Mouse (Mus musculus) Patski (cell line): Measurements from ENCODE around the gene Vmn1r22. TPM values are rescaled to one million over a fixed set of nuclear protein-coding genes. Genes with fewer than 3 reads are reported as not detected.
A peak's percentile ranks its signal among the peaks of the same experiment; 100 is the strongest.
"Not testable (repeated sequence)": the region's sequence is repeated elsewhere in the genome, so short reads cannot be mapped to it uniquely, and the experiment has no call there.

Experiments
- ATAC-seq: fragments of 100-300 bp; one replicate; pipeline ENCODE4 v1.8.0; 2021
- CTCF ChIA-PET: fragments of 350-600 bp; sonication (Branson Sonifier 250); formaldehyde crosslinking; loops from one replicate; lab custom pipeline; 2022; ENCODE audit warnings: inconsistent platforms; lab: Charles Lee
- POLR2A ChIA-PET: fragments of 350-600 bp; sonication (Branson Sonifier 250); formaldehyde crosslinking; loops from one replicate; lab custom pipeline; 2022; ENCODE audit warnings: antibody characterized with exemption, inconsistent platforms; lab: Charles Lee
- DNase-seq: peaks from one replicate; pipeline ENCODE4 v3.0.0-alpha.2; 2011; ENCODE audit warnings: low read depth, low spot score
- H3K27me3 ChIP-seq: fragments of 371-371 bp; one replicate; pipeline ENCODE4 v1.5.1; 2021
- CTCF ChIP-seq: fragments of 100-300 bp; IDR thresholded peaks from one replicate; pipeline ENCODE4 v1.5.1; 2021
- in situ Hi-C: fragments of 300-500 bp; cut with MboI; formaldehyde crosslinking; loops from 3 replicates; pipeline ENCODE4 v1.11.1; 2018; ENCODE audit warnings: low pct_unique_long_range_greater_than_20kb, mixed read lengths
- polyA plus RNA-seq: library from polyadenylated mRNA; unstranded; gene quantifications from one replicate; pipeline ENCODE4 v1.2.3, GENCODE M21; 2021

The Vmn1r22 gene
- polyA plus RNA-seq: not detected

- DNase-seq: no peak
- POLR2A ChIA-PET: no interaction called here
- peaks cover 8% of the 10 kb centered on the region for H3K27me3 ChIP-seq
- ATAC-seq: no peak
- CTCF ChIA-PET: no interaction called here
- no peak for TF ChIP-seq CTCF
- in situ Hi-C loops: no loop called here
These were observed at the start of gene Vmn1r22 for GRCm38 (mm10) chr6:57907928-57908327. Gene Vmn1r22, minus strand, starts transcription at chr6:57908028.

- TF ChIP-seq CTCF: no peak
- ATAC-seq: no peak
- ChIA-PET POLR2A (no interaction called here), CTCF (no interaction called here)
- in situ Hi-C loops: no loop called here
- peaks cover 19% of the 10 kb centered on the region for H3K27me3 ChIP-seq
- no peak for DNase-seq
These were observed 18.9 kb upstream of the Vmn1r22 start, which contains the start of gene Vmn1r23 for GRCm38 (mm10) chr6:57926738-57927137. Gene Vmn1r23, minus strand, starts transcription at chr6:57926838.

- ATAC-seq (peak; percentile 87), DNase-seq (no peak)
- ChIA-PET CTCF (interaction anchor here (0.6 to 2.2 kb wide), 17 partner anchors 9 to 325 kb away, joined by 3 to 7 read pairs (median 3); partner anchors contain the start of genes Vmn1r21 and Vopp1), POLR2A (no interaction called here)
- peaks cover 4% of the 10 kb centered on the region for H3K27me3 ChIP-seq
- in situ Hi-C loops: loop anchor here (10.0 kb wide), 2 partner anchors 115 to 255 kb away; no protein-coding TSS in a partner anchor
- peak; percentile 92 for TF ChIP-seq CTCF
These were observed 48.5 kb downstream of the Vmn1r22 start for GRCm38 (mm10) chr6:57859043-57860042.

- ATAC-seq, POLR2A ChIA-PET, DNase-seq, in situ Hi-C loops: not testable (repeated sequence)
- H3K27me3 ChIP-seq: peaks cover 11% of the 10 kb centered on the region
- CTCF ChIA-PET: interaction anchor here (1.7 kb wide), 1 partner anchor 8 kb away, joined by 3 read pairs; no protein-coding TSS in a partner anchor
These were observed 56.7 kb downstream of the Vmn1r22 start for GRCm38 (mm10) chr6:57851177-57851576.

- ATAC-seq: no peak
- peaks cover 11% of the 10 kb centered on the region for H3K27me3 ChIP-seq
- CTCF ChIA-PET: interaction anchor here (1.7 kb wide), 1 partner anchor 9 kb away, joined by 3 read pairs; no protein-coding TSS in a partner anchor
- in situ Hi-C loops: no loop called here
- DNase-seq: no peak
- TF ChIP-seq CTCF: no peak
- POLR2A ChIA-PET: no interaction called here
These were observed 57.5 kb downstream of the Vmn1r22 start, which contains the start of gene Vmn1r21 for GRCm38 (mm10) chr6:57850286-57850685. Gene Vmn1r21, minus strand, starts transcription at chr6:57850343.

Other genes with a start within 250 kb of the Vmn1r22 start
- 26.0 TPM for gene Pyurf, start 215.9 kb downstream of the Vmn1r22 start, polyA plus RNA-seq
- gene Lancl2, start 205.5 kb downstream of the Vmn1r22 start, polyA plus RNA-seq: 24.8 TPM
- 96.0 TPM for gene Vopp1, start 82.9 kb downstream of the Vmn1r22 start, polyA plus RNA-seq
- gene Vmn1r21, start 57.7 kb downstream of the Vmn1r22 start, polyA plus RNA-seq: not detected
- gene Vmn1r23, start 18.8 kb upstream of the Vmn1r22 start, polyA plus RNA-seq: not detected
- not detected for gene Vmn1r24, start 53.5 kb upstream of the Vmn1r22 start, polyA plus RNA-seq
- not detected for gene Vmn1r25, start 72.8 kb upstream of the Vmn1r22 start, polyA plus RNA-seq
- not detected for gene Vmn1r26, start 107.1 kb upstream of the Vmn1r22 start, polyA plus RNA-seq